ENCODE assay signal across 10 mouse cellular contexts in genomic region chr4:119430678-119431077, GRCm38 (mm10). TPM values are rescaled to one million over a fixed set of nuclear protein-coding genes. Genes with fewer than 3 reads are reported as not detected.
DNase-seq lines count a peak whose midpoint lies in the region; ATAC-seq lines count a peak whose summit lies in the region.
"Had no signal": no experiment of that assay in that cellular context is flagged by ENCODE, and none has a peak within 500 bp of the region (broad histone marks: within the 10 kb centered on the region; RNA-seq: fewer than 3 reads in every experiment).

No protein-coding gene starts in this region.

- ATAC-seq in midbrain, embryonic 13.5 days = peak; percentile 50; the same call in 1 of the 2 replicates
- no peak for ATAC-seq in midbrain, embryonic 15.5 days (replicated peaks)
- peak; percentile 78 for ATAC-seq in common myeloid progenitor, adult 5-6 weeks (replicated peaks; ENCODE audit: low read depth, poor library complexity, severe bottlenecking)
- peak; percentile 61; the same call in 1 of the 2 replicates for ATAC-seq in liver, embryonic 13.5 days (ENCODE audit: low read depth)
- ATAC-seq in forebrain, embryonic 13.5 days = no peak

- H3K4me1 ChIP-seq in midbrain, embryonic 13.5 days (replicated peaks) = no peaks in the 10 kb centered on the region
- no peaks in the 10 kb centered on the region for H3K4me1 ChIP-seq in midbrain, embryonic 15.5 days
- H3K4me1 ChIP-seq in liver, embryonic 13.5 days (replicated peaks) = peaks cover 8% of the 10 kb centered on the region
- no peaks in the 10 kb centered on the region for H3K4me1 ChIP-seq in forebrain, embryonic 13.5 days
- H3K4me1 ChIP-seq: embryonic facial prominence, embryonic 15.5 days had no signal

- no peak overlapping the region for H3K4me2 ChIP-seq in midbrain, embryonic 13.5 days (replicated peaks)
- no peak overlapping the region for H3K4me2 ChIP-seq in midbrain, embryonic 15.5 days
- peak overlapping the region; percentile 37 for H3K4me2 ChIP-seq in liver, embryonic 13.5 days
- H3K4me2 ChIP-seq in forebrain, embryonic 13.5 days = no peak overlapping the region
- H3K4me2 ChIP-seq: embryonic facial prominence, embryonic 15.5 days had no signal

- H3K9ac ChIP-seq in midbrain, embryonic 13.5 days (replicated peaks) = no peak overlapping the region
- H3K9ac ChIP-seq in midbrain, embryonic 15.5 days = no peak overlapping the region
- H3K9ac ChIP-seq in liver, embryonic 13.5 days = no peak overlapping the region
- no peak overlapping the region for H3K9ac ChIP-seq in forebrain, embryonic 13.5 days
- H3K9ac ChIP-seq: embryonic facial prominence, embryonic 15.5 days had no signal

- peak; percentile 66 for DNase-seq in ZHBTc4 (ENCODE audit: low read depth, low spot score)
- DNase-seq in heart, postnatal 4 days = peak; percentile 68
- DNase-seq in liver, embryonic 13.5 days = peak; percentile 29
- DNase-seq in right cerebral cortex, postnatal 25 days = peak; percentile 20

- H3K36me3 ChIP-seq in midbrain, embryonic 13.5 days = no peaks in the 10 kb centered on the region
- no peaks in the 10 kb centered on the region for H3K36me3 ChIP-seq in midbrain, embryonic 15.5 days (replicated peaks)
- H3K36me3 ChIP-seq in liver, embryonic 13.5 days = no peaks in the 10 kb centered on the region
- no peaks in the 10 kb centered on the region for H3K36me3 ChIP-seq in forebrain, embryonic 13.5 days (ENCODE audit: poor library complexity, severe bottlenecking)
- H3K36me3 ChIP-seq: embryonic facial prominence, embryonic 15.5 days had no signal

- H3K4me3 ChIP-seq in midbrain, embryonic 13.5 days (replicated peaks) = no peak overlapping the region
- H3K4me3 ChIP-seq in midbrain, embryonic 15.5 days = no peak overlapping the region
- 0 out of 2 replicates have a peak overlapping the region, but pooled peaks have one; percentile 19 for H3K4me3 ChIP-seq in liver, embryonic 13.5 days (replicated peaks)
- no peak overlapping the region for H3K4me3 ChIP-seq in forebrain, embryonic 13.5 days
- H3K4me3 ChIP-seq: embryonic facial prominence, embryonic 15.5 days had no signal

- H3K27me3 ChIP-seq in midbrain, embryonic 13.5 days = 0 out of 2 replicates have a peak, but pooled peaks cover 3% of the 10 kb centered on the region
- H3K27me3 ChIP-seq in midbrain, embryonic 15.5 days (replicated peaks) = no peaks in the 10 kb centered on the region; the same call in 1 of the 2 replicates
- no peaks in the 10 kb centered on the region for H3K27me3 ChIP-seq in liver, embryonic 13.5 days
- H3K27me3 ChIP-seq in forebrain, embryonic 13.5 days = no peaks in the 10 kb centered on the region
- H3K27me3 ChIP-seq: embryonic facial prominence, embryonic 15.5 days had no signal

- peaks cover under 1% of the 10 kb centered on the region; the same call in 1 of the 2 replicates for H3K9me3 ChIP-seq in midbrain, embryonic 13.5 days
- H3K9me3 ChIP-seq in midbrain, embryonic 15.5 days = no peaks in the 10 kb centered on the region
- no peaks in the 10 kb centered on the region for H3K9me3 ChIP-seq in liver, embryonic 13.5 days (replicated peaks)
- H3K9me3 ChIP-seq in forebrain, embryonic 13.5 days (replicated peaks) = no peaks in the 10 kb centered on the region
- H3K9me3 ChIP-seq: embryonic facial prominence, embryonic 15.5 days had no signal

- WGBS in midbrain, embryonic 13.5 days = 31% methylated on average over 5 of the region's 5 CpGs
- WGBS in midbrain, embryonic 15.5 days = 25% methylated on average over 5 of the region's 5 CpGs
- 19% methylated on average over 5 of the region's 5 CpGs for WGBS in liver, embryonic 13.5 days (ENCODE audit: insufficient replicate concordance)
- WGBS in forebrain, embryonic 13.5 days = 28% methylated on average over 5 of the region's 5 CpGs

- no peak overlapping the region for H3K27ac ChIP-seq in midbrain, embryonic 13.5 days
- no peak overlapping the region for H3K27ac ChIP-seq in midbrain, embryonic 15.5 days
- H3K27ac ChIP-seq in liver, embryonic 13.5 days = no peak overlapping the region
- no peak overlapping the region for H3K27ac ChIP-seq in forebrain, embryonic 13.5 days
- H3K27ac ChIP-seq: embryonic facial prominence, embryonic 15.5 days; macrophage had no signal

RNA-seq across cellular contexts. Expression of gene Zmynd12, which starts 8.1 kb away (rescaled TPM):
- polyA plus RNA-seq in midbrain, embryonic 13.5 days (2015; fragmentation: Nextera tagmentation; extraction: Ambion mirVana) = 0.28 and 0.76 TPM in 2 replicates
- 0.18 and 0.63 TPM in 2 replicates for polyA plus RNA-seq in midbrain, embryonic 15.5 days (2015; fragmentation: Nextera tagmentation; extraction: Ambion mirVana)
- not detected in 2 replicates for total RNA-seq in common myeloid progenitor, adult 5-6 weeks (2017)
- total RNA-seq in heart, postnatal 4 days (2021) = not detected
- polyA plus RNA-seq in liver, embryonic 13.5 days (2015; fragmentation: Nextera tagmentation; extraction: Ambion mirVana) = 0.17 TPM in 1 of 2 replicates, not detected in the other
- 0.26 and 0.35 TPM in 2 replicates for polyA plus RNA-seq in forebrain, embryonic 13.5 days (2015; fragmentation: Nextera tagmentation; extraction: Ambion mirVana)
- polyA plus RNA-seq: macrophage had no signal

RNA-seq across cellular contexts. Expression of gene Ppcs, which starts 8.5 kb away (rescaled TPM):
- polyA plus RNA-seq in midbrain, embryonic 13.5 days (2015; fragmentation: Nextera tagmentation; extraction: Ambion mirVana) = 17.7 and 18.2 TPM in 2 replicates
- polyA plus RNA-seq in midbrain, embryonic 15.5 days (2015; fragmentation: Nextera tagmentation; extraction: Ambion mirVana) = 20.8 and 22.2 TPM in 2 replicates
- total RNA-seq in common myeloid progenitor, adult 5-6 weeks (2017) = 13.7 and 16.0 TPM in 2 replicates
- 10 to 100 TPM; 12.2 to 12.4 TPM for total RNA-seq in heart, postnatal 4 days (2021)
- polyA plus RNA-seq in liver, embryonic 13.5 days (2015; fragmentation: Nextera tagmentation; extraction: Ambion mirVana) = 14.9 and 16.0 TPM in 2 replicates
- 15.4 and 17.9 TPM in 2 replicates for polyA plus RNA-seq in forebrain, embryonic 13.5 days (2015; fragmentation: Nextera tagmentation; extraction: Ambion mirVana)

RNA-seq across cellular contexts. Expression of gene Ccdc30, which starts 15.4 kb away (rescaled TPM):
- 19.2 and 19.7 TPM in 2 replicates for polyA plus RNA-seq in midbrain, embryonic 13.5 days (2015; fragmentation: Nextera tagmentation; extraction: Ambion mirVana)
- polyA plus RNA-seq in midbrain, embryonic 15.5 days (2015; fragmentation: Nextera tagmentation; extraction: Ambion mirVana) = 23.2 and 23.8 TPM in 2 replicates
- total RNA-seq in common myeloid progenitor, adult 5-6 weeks (2017) = not detected in 2 replicates
- 1 to 10 TPM in 1 of 2 experiments, under 1 TPM in 1; 0.99 to 1.4 TPM for total RNA-seq in heart, postnatal 4 days (2021)
- polyA plus RNA-seq in liver, embryonic 13.5 days (2015; fragmentation: Nextera tagmentation; extraction: Ambion mirVana) = 1.1 and 2.0 TPM in 2 replicates
- 12.4 and 12.5 TPM in 2 replicates for polyA plus RNA-seq in forebrain, embryonic 13.5 days (2015; fragmentation: Nextera tagmentation; extraction: Ambion mirVana)
- polyA plus RNA-seq: macrophage had no signal

Comparison
In these comparisons a context has a peak if more than half of its experiments do, and no peak if none do; other contexts are left out.
1. ATAC-seq: peak in midbrain, embryonic 13.5 days (single experiment), common myeloid progenitor, adult 5-6 weeks (single experiment) and liver, embryonic 13.5 days (single experiment); none in midbrain, embryonic 15.5 days (single experiment) and forebrain, embryonic 13.5 days (single experiment).
2. Peak in every context shown above with its lines, with median percentiles within 50 percentile points of each other: DNase-seq.